Mouse (Mus musculus) heart, adult 2 months (tissue): Measurements from ENCODE around the gene Lmln.

Experiments
- CTCF ChIP-seq: fragments of 200-600 bp; IDR thresholded peaks from 2 replicates; pipeline ENCODE4 v1.8.1; 2022; ENCODE audit warnings: antibody characterized with exemption, mild to moderate bottlenecking, moderate library complexity
- EP300 ChIP-seq: fragments of 200-500 bp; IDR thresholded peaks from 2 replicates; pipeline ENCODE4 v1.6.1; 2011; ENCODE audit warnings: low read depth, low read length, control low read depth; ENCODE audit not compliant: insufficient read depth
- POLR2A ChIP-seq: fragments of 200-500 bp; IDR thresholded peaks from 2 replicates; pipeline ENCODE4 v1.6.1; 2011; ENCODE audit warnings: mild to moderate bottlenecking, low read depth, low read length, control low read depth; ENCODE audit not compliant: insufficient read depth

DNA sequence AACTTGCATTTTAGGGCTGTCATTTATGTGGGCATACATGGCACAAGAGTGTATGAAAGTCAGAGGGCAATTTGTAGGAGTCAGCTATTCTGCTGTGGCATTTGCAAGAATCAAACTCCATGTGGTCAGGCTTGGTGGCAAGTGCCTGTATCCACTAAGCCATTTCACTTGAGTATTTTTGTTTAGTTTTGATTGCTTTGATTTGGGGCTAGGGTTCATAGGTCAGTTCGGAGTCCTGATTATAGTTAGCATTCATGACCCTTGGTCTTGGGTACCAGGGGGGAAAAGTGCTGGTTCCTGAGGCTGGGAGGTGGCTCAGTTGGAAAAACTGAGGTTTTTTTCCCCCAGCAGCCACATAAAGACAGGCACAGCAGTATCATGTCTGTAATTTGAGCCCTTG lies 2.9 kb upstream of the Lmln start:
- TF ChIP-seq EP300 = no peak
- TF ChIP-seq POLR2A = no peak
- no peak for TF ChIP-seq CTCF
